Mouse (Mus musculus) lung, embryonic 14.5 days (tissue): ENCODE measurements around the gene Eif3k. TPM values are rescaled to one million over a fixed set of nuclear protein-coding genes. Genes with fewer than 3 reads are reported as not detected.

Experiments
- ATAC-seq: fragments of 200-750 bp; cut with Nextera tagmentation; 2 replicates; pipeline ENCODE4 v1.8.0; 2017; ENCODE audit warnings: mild to moderate bottlenecking, moderate TSS enrichment, moderate library complexity; ENCODE audit not compliant: insufficient read depth
- DNase-seq: peaks from one replicate; pipeline ENCODE4 v3.0.0-alpha.2; 2015
- H3K27ac ChIP-seq: fragments of 300-500 bp; sonication (generic); 2 replicates; pipeline ENCODE4 v1.5.1; 2014; ENCODE audit warnings: low read depth, mild to moderate bottlenecking, moderate library complexity
- H3K27me3 ChIP-seq: fragments of 300-500 bp; sonication (generic); 2 replicates; pipeline ENCODE4 v1.6.1; 2014; ENCODE audit warnings: low read length, control low read depth; ENCODE audit not compliant: insufficient read depth
- H3K36me3 ChIP-seq: fragments of 300-500 bp; sonication (generic); 2 replicates; pipeline ENCODE4 v1.6.1; 2014; ENCODE audit warnings: control low read depth; ENCODE audit not compliant: insufficient read depth
- H3K4me1 ChIP-seq: fragments of 300-500 bp; sonication (generic); 2 replicates; pipeline ENCODE4 v1.6.1; 2014; ENCODE audit warnings: antibody characterized with exemption, control low read depth; ENCODE audit not compliant: insufficient read depth
- H3K4me2 ChIP-seq: fragments of 300-500 bp; sonication (generic); 2 replicates; pipeline ENCODE4 v1.6.1; 2014; ENCODE audit warnings: mild to moderate bottlenecking
- H3K4me3 ChIP-seq: fragments of 300-500 bp; sonication (generic); 2 replicates; pipeline ENCODE4 v1.5.1; 2014; ENCODE audit warnings: low read depth, low read length
- H3K9ac ChIP-seq: fragments of 300-500 bp; sonication (generic); 2 replicates; pipeline ENCODE4 v1.6.1; 2014
- H3K9me3 ChIP-seq: fragments of 300-500 bp; sonication (generic); 2 replicates; pipeline ENCODE4 v1.6.1; 2016; ENCODE audit warnings: low read depth, low read length, control low read depth
- CTCF ChIP-seq: IDR thresholded peaks from 2 replicates; pipeline ENCODE4 v1.5.1; 2016; ENCODE audit warnings: antibody characterized with exemption, low read depth
- whole genome bisulfite sequencing: fragments of 180-500 bp; shearing (Covaris S2); extraction: QIAGEN DNeasy Blood & Tissue Kit; methylation state at CpG from one replicate; pipeline ENCODE4 v1.1.7; 2014; 5-methylcytosine and 5-hydroxymethylcytosine counted together
- polyA plus RNA-seq: library from polyadenylated mRNA; unstranded; fragments of >200 nt; fragmentation: Nextera tagmentation; extraction: Ambion mirVana; gene quantifications from 2 replicates; pipeline ENCODE4 v1.2.1, GENCODE M21; 2014

Gene Eif3k
- polyA plus RNA-seq, 1 experiment from 2014 or later: 398 TPM

GRCm38 (mm10) chr7:29007224-29008101 lies 25.8 kb upstream of the Eif3k start:
- H3K27me3 ChIP-seq: no peaks in the 10 kb centered on the region
- no peak for ATAC-seq
- no peaks in the 10 kb centered on the region for H3K9me3 ChIP-seq
- H3K4me3 ChIP-seq: no peak overlapping the region
- 73% methylated on average over 9 of the region's 9 CpGs for WGBS
- H3K27ac ChIP-seq: no peak overlapping the region
- DNase-seq: no peak
- TF ChIP-seq CTCF: no peak
- H3K4me1 ChIP-seq: no peaks in the 10 kb centered on the region
- H3K9ac ChIP-seq: no peak overlapping the region
- no peaks in the 10 kb centered on the region for H3K36me3 ChIP-seq
- no peak overlapping the region for H3K4me2 ChIP-seq

- no peaks in the 10 kb centered on the region for H3K36me3 ChIP-seq
- peak overlapping the region; percentile 45 for H3K4me3 ChIP-seq
- H3K4me2 ChIP-seq: peak overlapping the region; percentile 89
- no peak for TF ChIP-seq CTCF
- no peaks in the 10 kb centered on the region for H3K4me1 ChIP-seq
- ATAC-seq (peak; percentile 84), DNase-seq (peak; percentile 86)
- H3K27ac ChIP-seq: peak overlapping the region; percentile 52; the same call in 1 of the 2 replicates
- no peaks in the 10 kb centered on the region for H3K9me3 ChIP-seq
- peak overlapping the region; percentile 58 for H3K9ac ChIP-seq
- no peaks in the 10 kb centered on the region for H3K27me3 ChIP-seq
- WGBS: 6% methylated on average over 43 of the region's 43 CpGs
Measured at GRCm38 (mm10) chr7:29000651-29001605, 19.3 kb upstream of the Eif3k start.

GRCm38 (mm10) chr7:28993402-28993801 lies 11.7 kb upstream of the Eif3k start:
- no peak for DNase-seq
- Histone ChIP-seq H3K27ac (no peak overlapping the region), H3K4me1 (no peaks in the 10 kb centered on the region), H3K36me3 (no peaks in the 10 kb centered on the region), H3K27me3 (no peaks in the 10 kb centered on the region), H3K4me3 (no peak overlapping the region), H3K9me3 (no peaks in the 10 kb centered on the region), H3K9ac (no peak overlapping the region), H3K4me2 (no peak overlapping the region)
- ATAC-seq: no peak
- TF ChIP-seq CTCF: no peak
- WGBS: 80% methylated on average over 3 of the region's 3 CpGs

- Histone ChIP-seq H3K9ac (no peak overlapping the region), H3K27ac (no peak overlapping the region), H3K4me1 (no peaks in the 10 kb centered on the region), H3K4me2 (no peak overlapping the region), H3K9me3 (no peaks in the 10 kb centered on the region), H3K4me3 (no peak overlapping the region), H3K36me3 (no peaks in the 10 kb centered on the region), H3K27me3 (no peaks in the 10 kb centered on the region)
- no peak for ATAC-seq
- DNase-seq: no peak
- WGBS: 84% methylated on average over 3 of the region's 3 CpGs
- TF ChIP-seq CTCF: no peak
Measured at GRCm38 (mm10) chr7:28992997-28993396, 11.3 kb upstream of the Eif3k start.

GRCm38 (mm10) chr7:28991616-28992015 lies 10.0 kb upstream of the Eif3k start:
- no peak for DNase-seq
- H3K4me2 ChIP-seq: no peak overlapping the region
- ATAC-seq: no peak
- no peak overlapping the region for H3K9ac ChIP-seq
- no peaks in the 10 kb centered on the region for H3K27me3 ChIP-seq
- no peaks in the 10 kb centered on the region for H3K36me3 ChIP-seq
- H3K27ac ChIP-seq: no peak overlapping the region
- no peak overlapping the region for H3K4me3 ChIP-seq
- H3K9me3 ChIP-seq: no peaks in the 10 kb centered on the region
- no peaks in the 10 kb centered on the region for H3K4me1 ChIP-seq
- TF ChIP-seq CTCF: peak; percentile 49
- WGBS: 60% methylated on average over 5 of the region's 5 CpGs

DNA sequence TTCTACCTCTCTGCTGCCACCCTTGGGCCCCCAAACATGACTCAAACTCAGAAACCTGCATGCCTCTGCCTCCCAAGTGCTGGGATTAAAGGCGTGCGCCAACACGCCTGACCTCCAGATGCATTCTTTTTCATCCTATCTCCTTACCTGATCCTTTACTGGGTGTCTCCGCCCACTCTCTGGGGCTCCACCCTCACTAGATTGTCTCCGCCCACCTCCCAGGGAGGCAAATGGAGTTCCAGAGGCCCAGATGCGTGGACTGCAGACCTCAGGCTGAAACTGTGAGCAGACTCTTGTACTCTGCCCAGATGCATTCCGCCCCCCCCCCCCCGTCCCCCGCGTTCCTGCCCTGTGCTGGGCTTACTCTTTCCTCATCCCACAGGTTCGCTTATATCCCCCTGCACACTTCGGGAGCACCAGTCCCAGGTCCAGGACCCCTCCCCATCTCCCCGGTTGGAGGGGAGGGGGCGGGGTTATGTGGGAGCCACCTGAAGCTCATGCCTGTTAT lies 9.2 kb upstream of the Eif3k start:
- H3K27me3 ChIP-seq: no peaks in the 10 kb centered on the region

More for the DNA sequence above, 9.2 kb upstream of the Eif3k start:
- ATAC-seq (no peak), DNase-seq (no peak)
- no peak overlapping the region for H3K4me2 ChIP-seq
- H3K9me3 ChIP-seq: no peaks in the 10 kb centered on the region
- no peak overlapping the region for H3K4me3 ChIP-seq
- WGBS: 46% methylated on average over 14 of the region's 14 CpGs
- no peak for TF ChIP-seq CTCF
- no peak overlapping the region for H3K27ac ChIP-seq
- no peak overlapping the region for H3K9ac ChIP-seq
- no peaks in the 10 kb centered on the region for H3K36me3 ChIP-seq
- no peaks in the 10 kb centered on the region for H3K4me1 ChIP-seq
